Mouse (Mus musculus): ENCODE measurements around the gene Soga1.

GRCm38 (mm10) chr2:157066731-157067430, 12.2 kb downstream of the Soga1 start:
- TF ChIP-seq CTCF (IDR thresholded peaks at IDR 0.05; ENCODE audit: low read depth) (no peak), EP300 (optimal IDR thresholded peaks at IDR 0.05) (no peak)

All from stomach, postnatal 0 days (tissue).